Mouse (Mus musculus): ENCODE results near the gene 4933430I17Rik.

The 4933430I17Rik gene

GRCm38 (mm10) chr4:62596051-62596450, 70.9 kb downstream of the 4933430I17Rik start:
- no peak for DNase-seq (ENCODE audit: extremely low spot score, low read depth, low spot score)
